Mouse (Mus musculus): ENCODE measurements around the gene Nxf3. TPM values are rescaled to one million over a fixed set of nuclear protein-coding genes. Genes with fewer than 3 reads are reported as not detected.
"Not testable (repeated sequence)": the region's sequence is repeated elsewhere in the genome, so short reads cannot be mapped to it uniquely, and the experiment has no call there.

Nxf3 gene
- polyA plus RNA-seq, 1 experiment = 23.8 TPM

GRCm38 (mm10) chrX:136051219-136051618 lies 33.8 kb downstream of the Nxf3 start:
- no peaks in the 10 kb centered on the region for H3K27me3 ChIP-seq (ENCODE audit: control insufficient read depth, insufficient read depth, insufficient read length)
- no peak overlapping the region for H3K4me3 ChIP-seq
- no peak overlapping the region for H3K4me2 ChIP-seq (ENCODE audit: low read depth)
- no peak for TF ChIP-seq TCF3 (IDR thresholded peaks at IDR 0.05; ENCODE audit: insufficient read length, low read depth)
- TF ChIP-seq POLR2AphosphoS2 (IDR thresholded peaks at IDR 0.05; ENCODE audit: insufficient read length, low read depth) = no peak
- no peak for TF ChIP-seq SRF (IDR thresholded peaks at IDR 0.05; ENCODE audit: control insufficient read depth, insufficient read length, low read depth)
- TF ChIP-seq USF1 (IDR thresholded peaks at IDR 0.05; ENCODE audit: low read depth) = no peak
- TF ChIP-seq REST (IDR thresholded peaks at IDR 0.05; ENCODE audit: insufficient read depth, insufficient read length) = no peak
- no peak for TF ChIP-seq MAX (IDR thresholded peaks at IDR 0.05; ENCODE audit: low read depth)
- TF ChIP-seq TCF12 (IDR thresholded peaks at IDR 0.05; ENCODE audit: insufficient read depth, poor library complexity, severe bottlenecking) = no peak
- TF ChIP-seq MYOG (IDR thresholded peaks at IDR 0.05; ENCODE audit: control insufficient read depth in 1 of 3, insufficient read depth in 1 of 3, insufficient read length in 2 of 3, low read depth in 2 of 3) = no peak
- no peak for TF ChIP-seq CEBPB (IDR thresholded peaks at IDR 0.05; ENCODE audit: insufficient read depth, poor library complexity, severe bottlenecking)
- no peak for TF ChIP-seq MYOD1 (IDR thresholded peaks at IDR 0.05; ENCODE audit: control insufficient read depth in 1 of 3, insufficient read length in 2 of 3, low read depth in 2 of 3)
- no peak for TF ChIP-seq POLR2A (IDR thresholded peaks at IDR 0.05; ENCODE audit: insufficient read length, low read depth)
- TF ChIP-seq E2F4 (IDR thresholded peaks at IDR 0.05; ENCODE audit: insufficient read depth) = no peak
- no peak overlapping the region for H3ac ChIP-seq (ENCODE audit: control insufficient read depth, insufficient read length)
- H3K79me2 ChIP-seq (ENCODE audit: control insufficient read depth, insufficient read depth) = no peaks in the 10 kb centered on the region
- H3K36me3 ChIP-seq (ENCODE audit: control insufficient read depth, insufficient read depth) = no peaks in the 10 kb centered on the region

- Histone ChIP-seq H3ac (ENCODE audit: control insufficient read depth, insufficient read length) (no peak overlapping the region), H3K79me2 (ENCODE audit: control insufficient read depth, insufficient read depth) (no peaks in the 10 kb centered on the region), H3K4me2 (ENCODE audit: low read depth) (no peak overlapping the region), H3K36me3 (ENCODE audit: control insufficient read depth, insufficient read depth) (no peaks in the 10 kb centered on the region), H3K27me3 (ENCODE audit: control insufficient read depth, insufficient read depth, insufficient read length) (no peaks in the 10 kb centered on the region), H3K4me3 (no peak overlapping the region)
- TF ChIP-seq USF1 (IDR thresholded peaks at IDR 0.05; ENCODE audit: low read depth) = no peak
- TF ChIP-seq SRF (IDR thresholded peaks at IDR 0.05; ENCODE audit: control insufficient read depth, insufficient read length, low read depth) = no peak
- TF ChIP-seq MYOD1 (IDR thresholded peaks at IDR 0.05; ENCODE audit: control insufficient read depth in 1 of 3, insufficient read length in 2 of 3, low read depth in 2 of 3) = no peak
- TF ChIP-seq MYOG (IDR thresholded peaks at IDR 0.05; ENCODE audit: control insufficient read depth in 1 of 3, insufficient read depth in 1 of 3, insufficient read length in 2 of 3, low read depth in 2 of 3) = no peak
- TF ChIP-seq TCF3 (IDR thresholded peaks at IDR 0.05; ENCODE audit: insufficient read length, low read depth) = no peak
- no peak for TF ChIP-seq REST (IDR thresholded peaks at IDR 0.05; ENCODE audit: insufficient read depth, insufficient read length)
- no peak for TF ChIP-seq CEBPB (IDR thresholded peaks at IDR 0.05; ENCODE audit: insufficient read depth, poor library complexity, severe bottlenecking)
- TF ChIP-seq MAX (IDR thresholded peaks at IDR 0.05; ENCODE audit: low read depth) = no peak
- TF ChIP-seq E2F4 (IDR thresholded peaks at IDR 0.05; ENCODE audit: insufficient read depth) = no peak
- TF ChIP-seq TCF12 (IDR thresholded peaks at IDR 0.05; ENCODE audit: insufficient read depth, poor library complexity, severe bottlenecking) = no peak
- no peak for TF ChIP-seq POLR2A (IDR thresholded peaks at IDR 0.05; ENCODE audit: insufficient read length, low read depth)
- TF ChIP-seq POLR2AphosphoS2 (IDR thresholded peaks at IDR 0.05; ENCODE audit: insufficient read length, low read depth) = no peak
Observed at GRCm38 (mm10) chrX:136047528-136047927, 37.5 kb downstream of the Nxf3 start.

- no peaks in the 10 kb centered on the region for H3K27me3 ChIP-seq (ENCODE audit: control insufficient read depth, insufficient read depth, insufficient read length)
- H3K36me3 ChIP-seq (ENCODE audit: control insufficient read depth, insufficient read depth) = no peaks in the 10 kb centered on the region
- no peak overlapping the region for H3K4me2 ChIP-seq (ENCODE audit: low read depth)
- no peak overlapping the region for H3ac ChIP-seq (ENCODE audit: control insufficient read depth, insufficient read length)
- H3K79me2 ChIP-seq (ENCODE audit: control insufficient read depth, insufficient read depth) = no peaks in the 10 kb centered on the region
- no peak overlapping the region for H3K4me3 ChIP-seq
- TF ChIP-seq MYOD1 (IDR thresholded peaks at IDR 0.05; ENCODE audit: control insufficient read depth in 1 of 3, insufficient read length in 2 of 3, low read depth in 2 of 3) (no peak), E2F4 (IDR thresholded peaks at IDR 0.05; ENCODE audit: insufficient read depth) (no peak), MAX (IDR thresholded peaks at IDR 0.05; ENCODE audit: low read depth) (no peak), SRF (IDR thresholded peaks at IDR 0.05; ENCODE audit: control insufficient read depth, insufficient read length, low read depth) (no peak), MYOG (IDR thresholded peaks at IDR 0.05; ENCODE audit: control insufficient read depth in 1 of 3, insufficient read depth in 1 of 3, insufficient read length in 2 of 3, low read depth in 2 of 3) (no peak)
Observed at GRCm38 (mm10) chrX:136043726-136044125, 41.3 kb downstream of the Nxf3 start.

GRCm38 (mm10) chrX:136032799-136033763 lies 52.0 kb downstream of the Nxf3 start, which contains the start of gene Arxes1:
Arxes1 (plus strand) TSS chrX:136033367.
- not testable (repeated sequence) for H3K79me2 ChIP-seq (ENCODE audit: control insufficient read depth, insufficient read depth); H3K4me3 ChIP-seq; H3K36me3 ChIP-seq (ENCODE audit: control insufficient read depth, insufficient read depth); H3K4me2 ChIP-seq (ENCODE audit: low read depth); H3ac ChIP-seq (ENCODE audit: control insufficient read depth, insufficient read length); H3K27me3 ChIP-seq (ENCODE audit: control insufficient read depth, insufficient read depth, insufficient read length)

GRCm38 (mm10) chrX:136030331-136030730 lies 54.7 kb downstream of the Nxf3 start:
- Histone ChIP-seq H3K27me3 (ENCODE audit: control insufficient read depth, insufficient read depth, insufficient read length) (no peaks in the 10 kb centered on the region), H3K79me2 (ENCODE audit: control insufficient read depth, insufficient read depth) (no peaks in the 10 kb centered on the region), H3K36me3 (ENCODE audit: control insufficient read depth, insufficient read depth) (no peaks in the 10 kb centered on the region), H3ac (ENCODE audit: control insufficient read depth, insufficient read length) (no peak overlapping the region), H3K4me2 (ENCODE audit: low read depth) (no peak overlapping the region), H3K4me3 (no peak overlapping the region)
- TF ChIP-seq TCF3 (IDR thresholded peaks at IDR 0.05; ENCODE audit: insufficient read length, low read depth) (no peak), MYOD1 (IDR thresholded peaks at IDR 0.05; ENCODE audit: control insufficient read depth in 1 of 3, insufficient read length in 2 of 3, low read depth in 2 of 3) (no peak), POLR2AphosphoS2 (IDR thresholded peaks at IDR 0.05; ENCODE audit: insufficient read length, low read depth) (no peak), MYOG (IDR thresholded peaks at IDR 0.05; ENCODE audit: control insufficient read depth in 1 of 3, insufficient read depth in 1 of 3, insufficient read length in 2 of 3, low read depth in 2 of 3) (no peak)

Other genes with a start within 250 kb of the Nxf3 start
- 0.14 TPM for gene Gprasp2, start 246.2 kb downstream of the Nxf3 start, polyA plus RNA-seq (2012; fragmentation: generic; extraction: Trizol)
- gene Arxes2, start 91.4 kb downstream of the Nxf3 start, polyA plus RNA-seq (2012; fragmentation: generic; extraction: Trizol) = 0.29 TPM
- not detected for gene Arxes1, start 51.9 kb downstream of the Nxf3 start, polyA plus RNA-seq (2012; fragmentation: generic; extraction: Trizol)
- 2.9 TPM for gene Bex2, start 17.0 kb downstream of the Nxf3 start, polyA plus RNA-seq (2012; fragmentation: generic; extraction: Trizol)
- not detected for gene Bex4, start 53.7 kb upstream of the Nxf3 start, polyA plus RNA-seq (2012; fragmentation: generic; extraction: Trizol)
- 47.7 TPM for gene Tceal8, start 87.1 kb upstream of the Nxf3 start, polyA plus RNA-seq (2012; fragmentation: generic; extraction: Trizol)
- gene Tceal5, start 118.6 kb upstream of the Nxf3 start, polyA plus RNA-seq (2012; fragmentation: generic; extraction: Trizol) = 17.5 TPM
- gene Tceal7, start 129.5 kb upstream of the Nxf3 start, polyA plus RNA-seq (2012; fragmentation: generic; extraction: Trizol) = 15.4 TPM
- 12.6 TPM for gene Bex1, start 130.3 kb upstream of the Nxf3 start, polyA plus RNA-seq (2012; fragmentation: generic; extraction: Trizol)
- gene Tceal9, start 159.8 kb upstream of the Nxf3 start, polyA plus RNA-seq (2012; fragmentation: generic; extraction: Trizol) = 98.5 TPM
- 197 TPM for gene Bex3, start 185.0 kb upstream of the Nxf3 start, polyA plus RNA-seq (2012; fragmentation: generic; extraction: Trizol)